Mouse (Mus musculus) colon, adult 2 months (tissue): ENCODE results near the gene Rnf43. TPM values are rescaled to one million over a fixed set of nuclear protein-coding genes. Genes with fewer than 3 reads are reported as not detected.

Experiments
- polyA plus RNA-seq: library from polyadenylated mRNA; depleted of rRNA; stranded (reverse); fragments of >200 nt; gene quantifications from 2 replicates; pipeline ENCODE4 v1.2.3, GENCODE M21; 2012; rRNA removed

Gene Rnf43
- 23.8 and 24.7 TPM in 2 replicates for polyA plus RNA-seq

GRCm38 (mm10) chr11:87662407-87662806 is at the start of gene Rnf43:
Gene Rnf43 (plus strand): TSS chr11:87662722.

DNA sequence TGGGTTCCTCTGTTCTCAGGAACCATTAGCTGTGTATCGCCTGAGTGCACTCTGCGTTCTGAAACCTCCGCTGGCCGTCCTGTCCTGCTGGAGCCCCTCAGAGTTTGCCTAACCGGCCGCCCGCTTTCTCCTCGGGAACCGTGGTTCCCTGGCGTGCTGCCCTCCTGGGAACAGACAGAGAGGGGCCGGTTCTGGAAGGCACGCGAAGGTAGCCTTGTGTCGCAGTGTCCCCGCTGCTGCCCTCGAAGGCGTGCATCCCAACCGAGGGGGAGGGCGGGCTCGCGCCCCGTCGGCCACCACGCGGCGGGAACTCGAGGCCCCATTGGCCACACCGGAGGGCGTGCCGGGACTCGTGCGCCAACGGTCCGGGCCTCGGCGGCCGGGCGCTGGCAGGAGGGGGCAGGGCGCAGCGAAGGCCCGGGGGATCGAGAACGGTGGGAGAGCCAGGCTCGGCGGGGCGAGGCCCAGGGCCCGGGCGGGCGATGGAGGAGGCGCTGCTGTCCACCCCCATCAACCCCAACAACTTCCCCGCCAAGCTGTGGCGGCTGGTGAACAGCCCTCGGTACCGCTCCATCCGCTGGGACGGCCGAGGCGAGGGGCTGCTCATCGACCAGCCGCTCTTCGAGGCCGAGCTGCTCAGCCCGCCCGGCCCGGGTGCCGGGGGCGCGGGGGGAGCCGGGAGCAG is 45.6 kb upstream of the Rnf43 start, which contains the start of gene Hsf5:
Gene Hsf5 (plus strand): TSS at position 375 of the 685 bp plus-strand sequence.

DNA sequence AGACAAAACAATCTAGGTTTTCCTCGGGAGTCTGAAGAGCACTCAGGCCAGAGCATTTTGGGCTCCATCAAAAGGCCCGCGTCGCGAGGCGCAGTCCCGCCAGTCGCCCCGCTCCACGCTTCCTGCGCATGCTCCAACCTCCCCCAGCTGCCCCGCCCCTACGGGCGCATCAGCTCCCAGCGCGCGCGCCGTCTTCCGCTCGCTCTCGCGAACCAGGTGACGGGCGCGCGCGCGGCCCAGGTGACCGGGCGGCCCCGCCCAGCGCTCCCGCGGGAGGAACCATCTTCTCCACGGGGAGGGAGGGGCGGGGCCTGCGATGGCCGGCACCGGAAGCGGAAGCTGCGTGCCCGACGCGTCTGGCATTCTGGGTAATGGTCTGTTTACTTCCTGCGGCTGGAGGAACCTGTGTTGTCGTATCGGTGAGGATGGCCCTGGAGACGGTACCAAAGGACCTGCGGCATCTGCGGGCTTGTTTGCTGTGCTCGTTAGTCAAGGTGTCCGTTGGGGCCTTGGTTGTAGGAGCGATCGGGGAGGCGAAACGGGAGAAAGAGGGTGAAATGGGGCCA is 74.7 kb downstream of the Rnf43 start, which contains the start of gene Supt4a:
Gene Supt4a (plus strand): TSS at position 378 of the 566 bp plus-strand sequence.

GRCm38 (mm10) chr11:87760301-87761081 is 98.0 kb downstream of the Rnf43 start, which contains the start of gene Tspoap1:
Gene Tspoap1 (plus strand): TSS chr11:87760541.

Other genes with a start within 250 kb of the Rnf43 start
- gene Gm11492, start 96.1 kb upstream of the Rnf43 start, polyA plus RNA-seq, result not detected in 2 replicates
- gene Sept4, start 93.8 kb upstream of the Rnf43 start, polyA plus RNA-seq, result 15.0 and 17.0 TPM in 2 replicates
- 27.3 and 29.5 TPM in 2 replicates for gene Mtmr4, start 70.6 kb upstream of the Rnf43 start, polyA plus RNA-seq
- gene Hsf5, start 45.6 kb upstream of the Rnf43 start, polyA plus RNA-seq, result 0.06 TPM in 2 replicates
- gene Supt4a, start 74.8 kb downstream of the Rnf43 start, polyA plus RNA-seq, result 33.1 and 41.4 TPM in 2 replicates
- 0.90 and 1.5 TPM in 2 replicates for gene Tspoap1, start 97.8 kb downstream of the Rnf43 start, polyA plus RNA-seq
- 0.20 and 0.34 TPM in 2 replicates for gene Mpo, start 130.9 kb downstream of the Rnf43 start, polyA plus RNA-seq
- 178 and 221 TPM in 2 replicates for gene Lpo, start 165.6 kb downstream of the Rnf43 start, polyA plus RNA-seq
- gene Mks1, start 190.5 kb downstream of the Rnf43 start, polyA plus RNA-seq, result 13.8 and 17.7 TPM in 2 replicates
- 0.27 TPM in 1 of 2 replicates, not detected in the other for gene Epx, start 212.8 kb downstream of the Rnf43 start, polyA plus RNA-seq
- not detected in 2 replicates for gene Olfr462, start 229.5 kb downstream of the Rnf43 start, polyA plus RNA-seq
- not detected in 2 replicates for gene Olfr463, start 234.7 kb downstream of the Rnf43 start, polyA plus RNA-seq